Mouse (Mus musculus) myocyte (in vitro differentiated cells): ENCODE measurements around the gene Aig1.

Experiments
- POLR2A ChIP-seq: IDR thresholded peaks from one replicate; pipeline ENCODE4 v1.6.1; 2011; ENCODE audit warnings: low read depth, mild to moderate bottlenecking, control low read depth, moderate library complexity; ENCODE audit not compliant: insufficient read length
- POLR2AphosphoS2 ChIP-seq: IDR thresholded peaks from one replicate; pipeline ENCODE4 v1.6.1; 2011; ENCODE audit warnings: low read depth, control low read depth; ENCODE audit not compliant: insufficient read length

DNA sequence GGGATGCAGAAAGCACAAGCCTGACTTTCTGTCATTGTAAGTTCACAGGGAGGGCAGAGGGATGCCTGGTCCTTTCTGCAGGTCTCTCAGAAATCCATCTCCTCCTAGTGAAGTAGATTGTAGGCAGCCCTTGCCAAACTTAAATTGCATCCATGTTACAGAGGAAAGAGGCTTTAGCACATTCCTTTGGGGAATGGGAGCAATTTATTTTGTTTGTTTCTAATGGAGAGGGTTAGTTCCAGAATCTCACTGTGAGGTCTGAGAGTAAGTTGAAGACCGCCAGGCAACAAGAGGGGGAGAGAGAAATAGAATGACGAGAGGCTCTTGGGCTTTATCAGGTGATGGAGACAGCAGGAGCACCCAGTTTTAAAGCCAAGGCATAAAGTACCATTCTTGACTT is 155.7 kb downstream of the Aig1 start:
- TF ChIP-seq POLR2A (no peak), POLR2AphosphoS2 (no peak)
